Mouse (Mus musculus) megakaryocyte, embryonic 14.5 days (primary cell): ENCODE data around the gene Nlrp4b. TPM values are rescaled to one million over a fixed set of nuclear protein-coding genes. Genes with fewer than 3 reads are reported as not detected.
"Not testable (repeated sequence)": the region's sequence is repeated elsewhere in the genome, so short reads cannot be mapped to it uniquely, and the experiment has no call there.

ENCODE experiments used
- H3K27me3 ChIP-seq: replicated peaks from 2 replicates; pipeline ENCODE3; 2012; ENCODE audit warnings: inconsistent platforms
- H3K36me3 ChIP-seq: replicated peaks from 2 replicates; pipeline ENCODE3; 2012; ENCODE audit warnings: low read length, inconsistent platforms, mixed read lengths
- H3K4me1 ChIP-seq: 2 replicates; pipeline ENCODE4 v1.6.1; 2012; ENCODE audit warnings: inconsistent platforms
- H3K4me3 ChIP-seq: replicated peaks from 2 replicates; pipeline ENCODE3; 2012; ENCODE audit warnings: moderate library complexity, mild to moderate bottlenecking, inconsistent platforms
- H3K9me3 ChIP-seq: 2 replicates; pipeline ENCODE4 v1.6.1; 2012; ENCODE audit warnings: inconsistent platforms
- FLI1 ChIP-seq: IDR thresholded peaks from 2 replicates; pipeline ENCODE4 v1.6.1; 2012; ENCODE audit warnings: low read length, inconsistent platforms, mixed read lengths
- GATA1 ChIP-seq: IDR thresholded peaks from 3 replicates; pipeline ENCODE4 v1.6.1; 2012; ENCODE audit warnings: mixed read lengths, low read length, inconsistent platforms, borderline replicate concordance
- polyA plus RNA-seq: library from polyadenylated mRNA; stranded (reverse); fragments of >175 nt; gene quantifications from 2 replicates; pipeline ENCODE4 v1.2.3, GENCODE M21; 2012; ENCODE audit warnings: low replicate concordance; ENCODE audit not compliant: insufficient read depth

The Nlrp4b gene
- not detected in 2 replicates for polyA plus RNA-seq

DNA sequence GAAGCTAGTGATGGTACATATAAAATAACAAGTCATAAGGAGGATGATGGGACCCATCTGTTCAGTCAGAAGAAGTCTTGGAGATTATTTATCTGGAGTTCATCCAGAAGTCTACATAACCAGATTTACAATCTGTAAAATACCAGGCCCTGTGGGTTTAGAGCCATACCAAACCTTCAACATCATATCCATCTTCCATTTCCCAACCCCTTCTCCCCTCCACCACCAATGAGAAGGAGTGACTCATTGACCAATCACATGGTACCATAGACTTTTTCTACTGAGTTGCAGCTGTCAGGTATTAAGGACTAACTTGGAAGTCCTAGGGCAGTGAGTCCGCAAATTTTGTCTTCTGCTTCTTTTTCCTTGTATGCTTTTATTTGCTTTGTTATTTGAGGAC is at the start of gene Nlrp4b:
Gene Nlrp4b, plus strand, starts transcription at position 301 of the 400 bp plus-strand sequence.
- Histone ChIP-seq H3K4me1 (no peaks in the 10 kb centered on the region), H3K4me3 (no peak within 1 kb of the TSS), H3K27me3 (no peaks in the 10 kb centered on the region), H3K36me3 (no peaks in the 10 kb centered on the region), H3K9me3 (no peaks in the 10 kb centered on the region)
- TF ChIP-seq FLI1 = no peak
- TF ChIP-seq GATA1 = no peak

DNA sequence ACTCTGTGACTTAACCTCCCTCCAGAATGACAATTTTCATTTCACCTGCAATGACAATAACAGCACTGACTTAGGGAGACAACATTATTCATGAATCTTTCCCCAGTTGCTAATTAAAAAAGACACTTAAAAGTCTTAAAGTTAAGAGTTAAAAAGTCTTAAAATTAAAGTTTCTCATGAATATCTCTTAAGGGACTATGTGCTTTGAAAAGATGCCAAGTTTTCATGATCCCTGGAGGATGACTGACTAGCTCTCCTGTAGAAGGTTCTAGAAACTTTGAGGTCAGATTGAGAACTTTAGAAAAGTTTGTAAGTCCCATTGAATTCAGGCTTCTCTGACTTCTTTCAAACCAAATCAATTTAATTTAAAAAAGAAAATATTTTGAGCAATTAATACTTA is 66.7 kb downstream of the Nlrp4b start, which contains the start of gene Vmn1r71:
Gene Vmn1r71, minus strand, starts transcription at position 101 of the 400 bp plus-strand sequence.
- Histone ChIP-seq H3K4me3 (no peak within 1 kb of the TSS), H3K36me3 (no peaks in the 10 kb centered on the region), H3K27me3 (no peaks in the 10 kb centered on the region), H3K4me1 (no peaks in the 10 kb centered on the region), H3K9me3 (peaks cover 2% of the 10 kb centered on the region; the same call in 1 of the 2 replicates)
- no peak for TF ChIP-seq FLI1

DNA sequence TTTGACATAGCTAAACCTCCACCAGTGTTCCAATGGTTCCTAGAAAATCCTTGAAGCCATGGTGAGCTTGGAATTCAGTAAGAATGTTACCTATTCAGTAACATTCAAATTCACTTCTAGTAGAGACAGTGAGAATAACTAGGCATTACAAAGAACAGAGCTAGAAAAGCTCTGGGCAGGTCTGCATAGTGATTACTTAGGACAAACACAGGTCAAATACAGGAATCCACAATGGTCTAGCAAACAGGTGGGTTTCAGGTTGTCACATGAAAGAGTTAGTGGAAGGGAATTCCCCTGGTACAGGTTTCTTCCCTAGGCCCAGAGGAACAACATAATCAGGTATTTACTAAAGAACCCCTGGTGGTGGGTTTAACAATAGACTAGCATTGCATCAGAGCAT is 70.0 kb downstream of the Nlrp4b start:
- H3K9me3 ChIP-seq, H3K4me3 ChIP-seq, H3K27me3 ChIP-seq, H3K36me3 ChIP-seq, H3K4me1 ChIP-seq: not testable (repeated sequence)

Other genes with a start within 250 kb of the Nlrp4b start
- gene Vmn1r67, start 244.5 kb upstream of the Nlrp4b start, polyA plus RNA-seq = not detected in 2 replicates
- gene Zik1, start 192.4 kb upstream of the Nlrp4b start, polyA plus RNA-seq = not detected in 2 replicates
- 1.3 TPM in 1 of 2 replicates, not detected in the other for gene Vmn1r68, start 129.3 kb upstream of the Nlrp4b start, polyA plus RNA-seq
- gene Vmn1r69, start 74.1 kb upstream of the Nlrp4b start, polyA plus RNA-seq = 0.23 TPM in 1 of 2 replicates, not detected in the other
- not detected in 2 replicates for gene Vmn1r70, start 56.3 kb upstream of the Nlrp4b start, polyA plus RNA-seq
- gene Vmn1r71, start 66.6 kb downstream of the Nlrp4b start, polyA plus RNA-seq = not detected in 2 replicates
- not detected in 2 replicates for gene Zscan4b, start 217.3 kb downstream of the Nlrp4b start, polyA plus RNA-seq